Mouse (Mus musculus): Measurements from ENCODE around the gene Nkpd1. TPM values are rescaled to one million over a fixed set of nuclear protein-coding genes. Genes with fewer than 3 reads are reported as not detected.
A peak's percentile ranks its signal among the peaks of the same experiment; 100 is the strongest.

The Nkpd1 gene
- polyA plus RNA-seq, 1 experiment from 2014 or later: 0.15 TPM

- TF ChIP-seq CTCF (IDR thresholded peaks at IDR 0.05): no peak
- ATAC-seq: no peak
- ChIA-PET POLR2A (interaction anchor here (1.2 kb wide), 1 partner anchor 9 kb away, joined by 3 read pairs; no protein-coding TSS in a partner anchor), CTCF (interaction anchor here (1.4 to 1.5 kb wide), 2 partner anchors 10 to 13 kb away, joined by 3 read pairs; no protein-coding TSS in a partner anchor)
- in situ Hi-C loops (cut with MboI; ENCODE audit: low pct_unique_long_range_greater_than_20kb): no loop called here
- no peaks in the 10 kb centered on the region for H3K27me3 ChIP-seq
- DNase-seq (ENCODE audit: low read depth, low spot score): no peak
These were observed 28.4 kb downstream of the Nkpd1 start for GRCm38 (mm10) chr7:19546007-19546406.

- TF ChIP-seq CTCF (IDR thresholded peaks at IDR 0.05): no peak
- DNase-seq (ENCODE audit: low read depth, low spot score): no peak
- ChIA-PET CTCF (interaction anchor here (0.7 to 1.5 kb wide), 2 partner anchors 8 to 11 kb away, joined by 3 read pairs; no protein-coding TSS in a partner anchor), POLR2A (no interaction called here)
- no peaks in the 10 kb centered on the region for H3K27me3 ChIP-seq
- in situ Hi-C loops (cut with MboI; ENCODE audit: low pct_unique_long_range_greater_than_20kb): no loop called here
- ATAC-seq: no peak
These were observed 29.8 kb downstream of the Nkpd1 start for GRCm38 (mm10) chr7:19547344-19547969.

- ChIA-PET POLR2A (interaction anchor here (1.6 kb wide), 1 partner anchor 10 kb away, joined by 3 read pairs; no protein-coding TSS in a partner anchor), CTCF (no interaction called here)
- no peak for TF ChIP-seq CTCF (IDR thresholded peaks at IDR 0.05)
- DNase-seq (ENCODE audit: low read depth, low spot score): no peak
- no peak for ATAC-seq
- in situ Hi-C loops (cut with MboI; ENCODE audit: low pct_unique_long_range_greater_than_20kb): no loop called here
- no peaks in the 10 kb centered on the region for H3K27me3 ChIP-seq
These were observed 31.8 kb downstream of the Nkpd1 start for GRCm38 (mm10) chr7:19549394-19549793.

- CTCF ChIA-PET: no interaction called here
- DNase-seq (ENCODE audit: low read depth, low spot score) (no peak), ATAC-seq (no peak)
- no peak for TF ChIP-seq CTCF (IDR thresholded peaks at IDR 0.05)
- in situ Hi-C loops (cut with MboI; ENCODE audit: low pct_unique_long_range_greater_than_20kb): no loop called here
- H3K27me3 ChIP-seq: no peaks in the 10 kb centered on the region
- POLR2A ChIA-PET: no interaction called here
These were observed 34.0 kb downstream of the Nkpd1 start for GRCm38 (mm10) chr7:19551634-19552033.

GRCm38 (mm10) chr7:19552443-19552842 lies 34.8 kb downstream of the Nkpd1 start:
- no peak for TF ChIP-seq CTCF (IDR thresholded peaks at IDR 0.05)
- ATAC-seq: no peak
- DNase-seq (ENCODE audit: low read depth, low spot score): no peak
- in situ Hi-C loops (cut with MboI; ENCODE audit: low pct_unique_long_range_greater_than_20kb): no loop called here
- POLR2A ChIA-PET: no interaction called here
- CTCF ChIA-PET: interaction anchor here (0.9 to 2.0 kb wide), 2 partner anchors 10 to 11 kb away, joined by 3 to 4 read pairs; partner anchors contain the start of gene Ppp1r37
- H3K27me3 ChIP-seq: no peaks in the 10 kb centered on the region

GRCm38 (mm10) chr7:19554168-19554567 lies 36.5 kb downstream of the Nkpd1 start:
- no peak for ATAC-seq
- no peaks in the 10 kb centered on the region for H3K27me3 ChIP-seq
- no peak for TF ChIP-seq CTCF (IDR thresholded peaks at IDR 0.05)
- no peak for DNase-seq (ENCODE audit: low read depth, low spot score)
- CTCF ChIA-PET: interaction anchor here (1.4 to 2.0 kb wide), 2 partner anchors 8 to 11 kb away, joined by 4 read pairs; partner anchors contain the start of gene Ppp1r37
- in situ Hi-C loops (cut with MboI; ENCODE audit: low pct_unique_long_range_greater_than_20kb): no loop called here
- POLR2A ChIA-PET: interaction anchor here (1.1 kb wide), 1 partner anchor 15 kb away, joined by 3 read pairs; no protein-coding TSS in a partner anchor

GRCm38 (mm10) chr7:19557086-19557485 lies 39.4 kb downstream of the Nkpd1 start:
- ATAC-seq: no peak
- in situ Hi-C loops (cut with MboI; ENCODE audit: low pct_unique_long_range_greater_than_20kb): no loop called here
- no peak for TF ChIP-seq CTCF (IDR thresholded peaks at IDR 0.05)
- no peaks in the 10 kb centered on the region for H3K27me3 ChIP-seq
- ChIA-PET CTCF (no interaction called here), POLR2A (no interaction called here)
- DNase-seq (ENCODE audit: low read depth, low spot score): no peak

GRCm38 (mm10) chr7:19557982-19558900 lies 40.6 kb downstream of the Nkpd1 start:
- no peaks in the 10 kb centered on the region for H3K27me3 ChIP-seq
- in situ Hi-C loops (cut with MboI; ENCODE audit: low pct_unique_long_range_greater_than_20kb): no loop called here
- ChIA-PET CTCF (interaction anchor here (1.0 to 2.0 kb wide), 5 partner anchors 12 to 31 kb away, joined by 3 to 7 read pairs (median 4); no protein-coding TSS in a partner anchor), POLR2A (no interaction called here)
- ATAC-seq (no peak), DNase-seq (ENCODE audit: low read depth, low spot score) (no peak)
- TF ChIP-seq CTCF (IDR thresholded peaks at IDR 0.05): no peak

- no peaks in the 10 kb centered on the region for H3K27me3 ChIP-seq
- in situ Hi-C loops (cut with MboI; ENCODE audit: low pct_unique_long_range_greater_than_20kb): no loop called here
- ChIA-PET CTCF (interaction anchor here (1.0 to 2.0 kb wide), 5 partner anchors 12 to 31 kb away, joined by 3 to 7 read pairs (median 4); no protein-coding TSS in a partner anchor), POLR2A (interaction anchor here (0.6 kb wide), 2 partner anchors 17 to 92 kb away, joined by 3 to 4 read pairs; no protein-coding TSS in a partner anchor)
- no peak for TF ChIP-seq CTCF (IDR thresholded peaks at IDR 0.05)
- ATAC-seq (no peak), DNase-seq (ENCODE audit: low read depth, low spot score) (no peak)
These were observed 41.3 kb downstream of the Nkpd1 start for GRCm38 (mm10) chr7:19558965-19559364.

- CTCF ChIA-PET: interaction anchor here (1.2 to 1.7 kb wide), 3 partner anchors 12 to 29 kb away, joined by 3 to 5 read pairs (median 5); no protein-coding TSS in a partner anchor
- in situ Hi-C loops (cut with MboI; ENCODE audit: low pct_unique_long_range_greater_than_20kb): no loop called here
- no peak for DNase-seq (ENCODE audit: low read depth, low spot score)
- no peaks in the 10 kb centered on the region for H3K27me3 ChIP-seq
- POLR2A ChIA-PET: interaction anchor here (1.9 to 2.6 kb wide), 2 partner anchors 12 to 21 kb away, joined by 4 to 10 read pairs; no protein-coding TSS in a partner anchor
- ATAC-seq: peak; percentile 35
- no peak for TF ChIP-seq CTCF (IDR thresholded peaks at IDR 0.05)
These were observed 43.0 kb downstream of the Nkpd1 start for GRCm38 (mm10) chr7:19560491-19561260.
